Mouse (Mus musculus): ENCODE data around the gene Hdac7. TPM values are rescaled to one million over a fixed set of nuclear protein-coding genes. Genes with fewer than 3 reads are reported as not detected.

Gene Hdac7
- total RNA-seq, 1 experiment from 2014 or later: 30.7 TPM

GRCm38 (mm10) chr15:97795559-97796235 lies 48.6 kb downstream of the Hdac7 start:
- ATAC-seq (replicated peaks; ENCODE audit: low read depth, poor library complexity, severe bottlenecking): no peak

GRCm38 (mm10) chr15:97794268-97794667 lies 50.0 kb downstream of the Hdac7 start:
- no peak for ATAC-seq (replicated peaks; ENCODE audit: low read depth, poor library complexity, severe bottlenecking)

- no peak for ATAC-seq (replicated peaks; ENCODE audit: low read depth, poor library complexity, severe bottlenecking)
Measured at GRCm38 (mm10) chr15:97793386-97794153, 50.7 kb downstream of the Hdac7 start.

GRCm38 (mm10) chr15:97791126-97791700 lies 53.1 kb downstream of the Hdac7 start:
- ATAC-seq (replicated peaks; ENCODE audit: low read depth, poor library complexity, severe bottlenecking): no peak

DNA sequence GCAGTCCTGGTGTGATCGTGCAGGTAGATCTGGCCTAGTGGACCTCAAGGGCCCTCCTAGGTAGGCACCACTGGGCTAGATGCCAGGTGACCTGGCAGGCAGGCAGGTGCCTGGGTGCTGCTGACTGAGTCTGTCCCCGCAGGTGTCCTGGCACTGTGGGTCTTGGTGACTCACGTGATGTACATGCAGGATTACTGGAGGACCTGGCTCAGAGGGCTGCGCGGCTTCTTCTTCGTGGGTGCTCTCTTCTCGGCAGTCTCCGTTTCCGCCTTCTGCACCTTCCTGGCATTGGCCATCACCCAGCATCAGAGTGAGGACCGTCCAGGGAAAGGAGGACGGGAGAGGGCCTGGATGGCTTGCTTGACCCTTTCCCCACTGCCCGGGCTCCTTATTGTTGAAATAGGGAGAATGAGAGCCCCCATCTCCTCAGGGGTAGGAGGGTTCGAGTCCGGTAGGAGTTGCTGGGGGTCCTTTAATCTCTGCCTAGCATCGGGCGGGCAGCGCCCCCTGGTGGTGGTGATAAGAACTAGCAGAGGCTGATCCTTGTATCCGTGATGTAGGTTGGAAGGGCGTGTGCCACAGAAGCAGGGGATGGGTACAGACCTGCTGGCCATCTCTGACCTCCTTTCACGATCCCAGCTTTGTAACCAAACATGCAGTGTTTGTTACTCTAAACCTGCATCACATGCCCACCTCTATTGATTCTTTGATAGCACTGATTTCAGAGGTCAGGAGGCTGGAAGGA lies 54.4 kb downstream of the Hdac7 start:
- ATAC-seq (replicated peaks; ENCODE audit: low read depth, poor library complexity, severe bottlenecking): no peak

DNA sequence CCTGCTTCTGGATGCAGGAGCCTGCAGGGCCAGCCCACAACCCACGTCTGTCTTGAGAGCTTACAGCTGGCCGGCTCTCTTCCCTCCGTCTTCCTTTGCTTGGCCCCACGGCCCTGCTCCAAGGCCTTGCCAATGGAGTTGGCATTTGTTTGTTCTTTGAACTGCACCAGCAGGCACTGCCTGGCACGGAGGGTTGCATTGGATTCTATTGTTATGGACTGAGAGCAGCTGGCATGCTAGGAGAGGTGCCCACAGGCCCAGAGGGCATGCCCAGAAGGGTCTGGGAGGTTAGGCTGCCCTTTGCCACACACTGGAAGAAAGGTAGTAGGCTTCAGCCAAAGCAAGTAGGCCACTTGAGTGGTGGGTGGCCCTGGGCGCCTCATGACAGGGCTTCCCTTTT lies 55.5 kb downstream of the Hdac7 start:
- no peak for ATAC-seq (replicated peaks; ENCODE audit: low read depth, poor library complexity, severe bottlenecking)

DNA sequence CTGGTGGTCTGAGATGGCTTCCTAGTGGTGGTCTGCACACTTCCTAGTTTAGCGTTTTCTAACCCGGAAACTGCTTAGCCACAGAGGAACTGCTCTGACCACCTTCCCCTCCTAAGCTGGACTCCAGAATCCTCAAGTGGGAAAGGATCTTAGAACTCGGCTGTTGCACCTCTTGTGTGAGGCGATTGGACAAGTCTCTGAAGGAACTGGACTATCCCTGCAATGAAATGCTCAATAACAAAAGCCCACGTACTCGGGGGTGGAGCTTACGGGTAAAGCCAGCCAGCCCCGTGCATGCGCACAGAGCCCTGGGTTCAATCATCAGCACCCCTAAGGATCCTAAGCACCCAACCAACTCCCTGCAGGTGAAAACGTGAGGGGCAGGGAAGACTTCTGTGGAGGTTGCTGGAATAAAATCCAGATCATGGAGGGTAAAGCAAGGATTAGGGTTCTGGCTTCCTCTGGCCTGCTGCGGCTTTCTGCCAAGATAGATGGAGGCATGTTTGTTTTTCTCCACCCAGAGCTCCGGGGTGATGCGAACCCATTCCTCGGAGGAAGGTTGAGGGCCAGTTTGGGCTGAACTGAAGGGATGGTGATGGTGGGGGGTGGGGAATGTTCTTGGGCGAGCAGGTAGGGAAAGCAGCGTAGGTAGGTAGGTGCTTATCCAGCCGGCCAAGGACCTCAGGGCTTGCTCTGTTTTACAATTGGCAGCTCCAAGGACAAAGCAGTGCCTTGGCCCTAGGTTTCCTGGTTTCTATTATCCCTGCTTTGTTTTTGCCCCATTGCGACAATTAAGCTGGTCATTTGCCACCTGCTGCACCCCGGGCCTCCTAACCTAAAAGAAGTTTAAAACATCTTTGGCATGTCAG lies 56.3 kb downstream of the Hdac7 start:
- 0 out of 2 replicates have a peak, but pooled peaks have one; percentile 1 for ATAC-seq (replicated peaks; ENCODE audit: low read depth, poor library complexity, severe bottlenecking)

DNA sequence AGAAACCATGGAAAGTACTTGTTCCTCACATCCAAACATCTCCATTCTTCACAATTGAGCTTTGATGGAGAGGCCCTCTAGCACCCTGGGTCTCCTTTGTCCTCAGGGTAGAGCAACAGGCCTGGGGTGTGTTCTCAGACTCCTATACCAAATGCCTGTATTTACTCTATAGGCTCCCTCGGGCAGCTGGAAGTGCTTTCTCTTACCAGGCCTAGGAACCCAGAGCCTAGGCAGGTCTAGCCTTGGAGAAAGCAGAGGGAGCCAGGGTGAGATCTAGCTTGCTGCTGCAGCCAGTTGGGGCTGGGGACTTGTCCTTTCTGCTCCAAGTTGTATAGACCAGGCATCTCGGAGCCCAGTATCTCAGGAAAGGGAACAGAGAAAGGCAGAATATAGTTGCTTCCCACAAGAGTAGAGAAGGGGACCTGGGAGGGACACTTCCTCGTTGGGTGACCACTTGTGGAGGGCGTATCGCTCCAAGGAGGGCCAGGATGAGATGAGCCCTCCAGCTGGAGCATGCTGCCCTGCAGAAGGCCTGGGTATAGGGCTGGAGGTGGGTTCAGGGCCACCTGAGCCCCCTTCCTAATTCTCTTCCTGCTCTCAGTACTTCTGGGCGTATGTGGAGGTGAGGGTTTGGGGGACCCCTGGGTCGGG lies 57.0 kb downstream of the Hdac7 start:
- no peak for ATAC-seq (replicated peaks; ENCODE audit: low read depth, poor library complexity, severe bottlenecking)

DNA sequence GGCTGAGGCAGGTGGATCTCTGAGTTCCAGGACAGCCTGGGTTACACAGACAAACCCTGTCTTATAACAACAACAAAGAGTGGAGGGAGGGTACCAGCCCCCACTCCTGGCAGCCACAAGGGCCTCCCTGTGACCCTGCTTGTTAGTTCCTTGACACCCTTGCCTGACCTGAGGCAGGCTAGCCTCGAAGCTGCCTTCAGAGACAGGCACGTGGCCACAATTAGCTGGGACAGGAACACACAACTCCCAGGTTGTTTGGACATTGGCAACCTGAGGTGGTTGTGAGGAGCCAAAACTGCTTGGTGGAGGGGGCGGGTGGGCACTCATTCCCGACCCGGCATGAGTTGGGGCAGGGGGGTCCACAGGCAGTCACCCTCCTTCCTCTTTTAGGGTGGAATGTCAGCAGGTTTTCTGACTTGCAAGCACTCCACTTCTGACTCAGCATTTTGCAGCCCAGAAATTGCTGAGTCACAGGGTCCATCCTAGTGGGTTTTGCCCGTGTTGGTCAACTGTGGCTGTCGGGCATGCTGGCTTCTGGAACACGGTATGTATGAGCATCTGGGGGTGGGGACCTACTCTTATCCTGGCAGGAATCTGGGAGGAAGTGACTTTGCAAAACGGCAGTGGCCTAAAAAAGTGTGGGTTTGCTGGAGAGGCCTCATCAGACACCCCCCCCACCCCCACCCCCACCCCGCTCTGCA lies 57.7 kb downstream of the Hdac7 start:
- ATAC-seq (replicated peaks; ENCODE audit: low read depth, poor library complexity, severe bottlenecking): peak; percentile 13; the same call in 1 of the 2 replicates

DNA sequence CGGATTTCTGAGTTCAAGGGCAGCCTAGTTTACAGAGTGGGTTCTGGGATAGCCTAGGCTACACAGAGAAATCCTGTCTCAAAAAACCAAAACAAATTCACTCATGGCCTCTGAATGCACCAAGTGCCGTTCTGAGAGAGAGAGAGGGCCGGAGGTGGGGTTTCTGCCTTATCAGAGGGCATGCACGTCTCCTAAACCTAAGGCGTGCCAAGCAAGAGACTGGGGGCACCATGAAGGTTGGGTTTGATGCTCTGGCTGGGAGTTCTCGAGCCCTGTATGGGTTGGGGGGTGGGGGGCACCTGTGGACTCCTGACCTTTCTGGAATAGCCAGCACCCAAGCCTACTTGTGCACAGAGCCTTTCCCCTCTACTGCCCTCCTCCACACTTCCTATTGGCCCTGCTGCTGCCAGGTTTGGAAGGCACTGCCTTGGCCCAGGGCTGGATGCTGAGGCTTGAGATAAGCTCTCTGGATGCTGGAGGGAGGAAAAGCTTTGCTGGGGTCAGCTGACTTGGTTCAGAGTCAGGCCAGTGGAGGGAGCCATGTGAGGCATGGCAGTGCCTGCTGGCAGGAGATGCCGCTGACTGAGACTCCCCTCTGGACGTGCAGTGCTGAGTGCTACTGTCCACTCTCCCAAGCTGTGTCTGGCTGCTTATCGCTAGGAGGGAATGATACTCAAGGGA lies 58.4 kb downstream of the Hdac7 start:
- ATAC-seq (replicated peaks; ENCODE audit: low read depth, poor library complexity, severe bottlenecking): peak; percentile 39

DNA sequence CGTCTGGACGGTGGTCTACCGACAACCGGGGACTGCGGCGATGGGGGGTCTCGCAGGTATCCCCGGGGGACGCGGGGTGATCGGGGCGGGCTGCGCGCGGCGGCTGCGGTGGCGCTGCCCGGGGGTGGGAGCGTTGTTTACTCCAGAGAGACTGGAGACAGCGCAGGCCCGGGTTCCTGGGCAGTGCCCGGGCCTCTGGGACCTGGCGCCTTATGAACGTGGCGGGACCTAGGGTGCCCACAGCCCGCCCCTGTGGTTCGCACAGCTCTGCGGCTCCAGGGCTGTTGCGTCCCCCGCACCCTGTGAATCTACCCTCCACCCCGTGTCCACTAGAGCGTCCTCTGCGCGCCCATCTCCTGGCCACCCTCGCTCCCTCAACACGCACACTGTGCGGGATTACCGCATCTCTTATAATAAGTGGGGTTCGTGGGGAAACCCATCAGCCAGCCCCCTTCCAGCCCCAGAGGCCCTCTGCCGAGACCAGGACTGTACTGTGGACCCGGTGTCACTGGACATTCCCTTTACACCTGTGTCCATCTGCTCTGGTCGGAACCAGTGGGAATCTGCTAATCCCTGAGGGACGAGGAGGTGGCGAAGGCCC lies 59.6 kb downstream of the Hdac7 start:
- no peak for ATAC-seq (replicated peaks; ENCODE audit: low read depth, poor library complexity, severe bottlenecking)

- peak; percentile 51 for ATAC-seq (replicated peaks; ENCODE audit: low read depth, poor library complexity, severe bottlenecking)
Measured at GRCm38 (mm10) chr15:97784092-97784559, 60.2 kb downstream of the Hdac7 start.

DNA sequence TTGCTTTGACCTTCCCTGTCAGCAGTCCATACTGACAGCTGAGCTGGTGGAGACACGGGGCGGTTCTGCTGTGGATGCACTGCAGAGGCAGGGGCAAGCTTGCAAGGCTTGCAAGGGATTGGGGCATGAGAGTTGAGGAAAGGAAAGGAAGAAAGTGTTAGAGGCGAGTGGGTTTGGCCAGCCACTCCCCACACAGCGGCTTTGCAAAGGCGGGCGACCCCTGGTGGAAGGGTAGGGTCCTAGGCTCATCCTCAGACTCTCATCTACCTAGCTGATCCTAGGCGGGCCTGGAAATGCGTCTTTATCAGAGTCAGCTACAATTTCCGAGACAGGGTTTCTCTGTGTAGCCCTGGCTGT lies 61.6 kb downstream of the Hdac7 start:
- peak; percentile 42 for ATAC-seq (replicated peaks; ENCODE audit: low read depth, poor library complexity, severe bottlenecking)

DNA sequence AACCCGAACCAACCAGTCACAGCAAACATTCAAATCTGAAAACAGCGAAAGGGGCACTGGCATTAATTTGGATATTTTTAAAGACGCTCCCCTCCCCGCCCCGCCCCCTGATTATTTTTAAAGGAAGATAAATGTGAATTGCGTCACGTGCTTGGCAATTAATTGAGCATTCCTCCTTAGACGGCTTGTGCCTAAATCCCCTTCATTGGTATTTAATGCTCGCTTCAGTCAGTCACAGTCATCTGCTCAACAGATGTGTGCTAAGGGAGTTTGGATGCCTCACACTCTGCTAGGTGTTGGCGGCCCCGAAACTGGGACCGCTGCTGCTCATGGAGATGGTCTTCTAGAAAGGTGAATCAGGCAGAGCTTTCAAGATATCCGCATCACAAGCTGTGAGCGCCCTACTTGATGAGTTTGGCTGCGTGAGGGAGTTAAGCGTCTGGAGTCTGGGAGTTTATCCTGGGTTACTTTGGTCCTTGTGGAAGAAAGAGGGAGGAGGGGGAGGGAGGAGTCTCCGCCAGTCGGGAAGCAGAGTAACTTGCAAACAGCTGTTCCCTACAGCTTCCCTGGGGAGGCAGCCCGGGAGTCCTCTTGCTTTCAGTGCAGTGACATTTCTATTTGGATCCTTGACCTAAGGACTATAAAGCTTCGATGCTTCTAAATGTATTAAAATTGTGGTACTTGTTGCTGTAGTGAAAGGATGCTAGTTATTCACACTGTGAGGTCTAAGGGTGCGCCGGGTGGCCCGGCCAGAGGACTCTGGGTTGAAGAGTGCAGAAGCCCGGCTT lies 62.1 kb downstream of the Hdac7 start:
- no peak for ATAC-seq (replicated peaks; ENCODE audit: low read depth, poor library complexity, severe bottlenecking)

DNA sequence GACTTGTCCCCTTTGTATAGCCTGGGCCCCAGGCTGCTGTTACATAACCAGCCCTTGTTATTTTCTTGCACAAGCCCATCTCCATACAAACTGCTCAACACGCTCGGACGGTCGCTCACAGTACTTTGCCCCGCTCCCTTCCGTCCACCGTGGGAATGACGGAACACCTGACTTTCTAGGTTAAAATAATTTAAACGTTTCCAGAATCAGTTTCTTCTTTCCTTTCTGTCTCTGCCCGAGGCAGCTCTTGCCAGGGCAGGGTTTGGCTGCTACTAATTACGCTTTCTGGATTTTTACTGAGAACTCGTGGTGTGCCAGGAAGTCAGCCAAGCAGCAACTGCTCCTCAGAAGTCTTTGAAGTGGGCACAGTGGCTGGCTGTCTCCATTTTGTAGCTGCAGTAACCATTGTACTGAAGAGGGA lies 63.7 kb downstream of the Hdac7 start:
- no peak for ATAC-seq (replicated peaks; ENCODE audit: low read depth, poor library complexity, severe bottlenecking)

GRCm38 (mm10) chr15:97779576-97779975 lies 64.7 kb downstream of the Hdac7 start:
- no peak for ATAC-seq (replicated peaks; ENCODE audit: low read depth, poor library complexity, severe bottlenecking)

Data from common myeloid progenitor, adult 5-6 weeks (primary cell).